Mouse (Mus musculus) liver, embryonic 14.5 days (tissue): ENCODE data around the gene Strn3.

ENCODE experiments used
- CTCF ChIP-seq: IDR thresholded peaks from 2 replicates; pipeline ENCODE4 v1.5.1; 2016; ENCODE audit warnings: antibody characterized with exemption, low read depth, control low read depth
- EP300 ChIP-seq: IDR thresholded peaks from 2 replicates; pipeline ENCODE4 v1.6.1; 2016; ENCODE audit warnings: antibody characterized with exemption, low read depth

GRCm38 (mm10) chr12:51710154-51710553 lies 18.5 kb upstream of the Strn3 start:
- no peak for TF ChIP-seq CTCF
- no peak for TF ChIP-seq EP300
